Mouse (Mus musculus): Measurements from ENCODE around the gene Chsy1. TPM values are rescaled to one million over a fixed set of nuclear protein-coding genes. Genes with fewer than 3 reads are reported as not detected.

Chsy1 gene
- polyA plus RNA-seq, 1 experiment from 2014 or later, result 10.1 TPM

Other genes with a start within 250 kb of the Chsy1 start
- 0.51 and 0.63 TPM in 2 replicates for gene Pcsk6, start 247.8 kb upstream of the Chsy1 start, polyA plus RNA-seq (2015; fragmentation: Nextera tagmentation; extraction: Ambion mirVana)
- not detected in 2 replicates for gene Gm45213, start 65.9 kb upstream of the Chsy1 start, polyA plus RNA-seq (2015; fragmentation: Nextera tagmentation; extraction: Ambion mirVana)
- gene Snrpa1, start 50.5 kb upstream of the Chsy1 start, polyA plus RNA-seq (2015; fragmentation: Nextera tagmentation; extraction: Ambion mirVana), result 140 and 149 TPM in 2 replicates
- 64.6 and 68.2 TPM in 2 replicates for gene Selenos, start 29.9 kb upstream of the Chsy1 start, polyA plus RNA-seq (2015; fragmentation: Nextera tagmentation; extraction: Ambion mirVana)